Mouse (Mus musculus): Measurements from ENCODE around the gene Cmc4.

DNA sequence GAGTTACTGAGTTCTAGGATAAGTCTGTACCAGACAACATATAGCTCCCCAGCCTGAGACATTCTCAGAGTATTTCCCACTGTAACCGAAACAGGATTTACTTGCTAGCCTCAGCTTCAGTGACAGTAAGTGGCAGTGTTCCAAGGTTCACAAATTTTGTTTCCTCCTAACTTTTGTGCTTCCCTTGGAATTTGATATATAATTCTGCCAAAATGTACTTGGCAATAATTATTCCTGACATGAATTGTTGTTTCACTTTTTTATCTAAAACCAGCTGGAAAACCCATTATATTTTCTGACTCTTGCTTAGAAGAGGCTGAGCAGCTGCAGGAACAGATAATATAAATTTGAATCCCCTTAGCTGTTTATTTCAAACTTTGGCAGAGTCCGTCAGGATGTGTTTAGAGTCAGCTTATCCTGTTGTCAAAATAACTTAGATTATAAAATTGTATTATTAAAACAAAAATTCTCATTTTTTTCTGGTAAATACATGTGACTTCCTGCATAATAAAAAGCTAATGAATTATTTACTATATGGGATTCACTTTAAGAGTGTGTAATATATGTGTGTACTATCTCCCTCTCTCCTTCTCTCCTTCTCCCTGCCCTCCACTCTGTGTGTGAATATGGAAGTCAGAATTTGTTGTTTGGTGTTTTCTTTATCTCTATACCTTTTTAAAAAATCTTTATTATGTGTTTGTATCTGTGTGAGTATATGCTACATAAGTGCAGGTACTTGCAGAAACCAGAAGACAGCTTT, 43.5 kb downstream of the Cmc4 start:
- no peak for TF ChIP-seq POLR2A (IDR thresholded peaks at IDR 0.05; ENCODE audit: borderline replicate concordance, extremely low read depth, insufficient read depth, insufficient read length, poor library complexity, severe bottlenecking)
- TF ChIP-seq CTCF (IDR thresholded peaks at IDR 0.05; ENCODE audit: borderline replicate concordance, extremely low read depth, insufficient read depth, insufficient read length), result no peak

Measured in brain, embryonic 14.5 days (tissue).